Mouse (Mus musculus) heart, adult 2 months (tissue): Measurements from ENCODE around the gene Cacna1c. TPM values are rescaled to one million over a fixed set of nuclear protein-coding genes. Genes with fewer than 3 reads are reported as not detected.
A peak's percentile ranks its signal among the peaks of the same experiment; 100 is the strongest.

Source experiments
- DNase-seq, 2 experiments: peaks; one replicate each; pipeline ENCODE4 v3.0.0; 2021
- H3K27ac ChIP-seq: fragments of 200-600 bp; 2 replicates; pipeline ENCODE4 v1.8.1; 2022
- H3K27me3 ChIP-seq: fragments of 200-500 bp; 2 replicates; pipeline ENCODE4 v1.6.1; 2012; ENCODE audit warnings: mild to moderate bottlenecking, low read length, inconsistent platforms, mixed read lengths; ENCODE audit not compliant: control insufficient read depth, insufficient read depth
- H3K36me3 ChIP-seq: fragments of 200-500 bp; 2 replicates; pipeline ENCODE4 v1.6.1; 2012; ENCODE audit warnings: low read length, inconsistent platforms; ENCODE audit not compliant: control insufficient read depth, insufficient read depth
- H3K4me1 ChIP-seq: fragments of 200-500 bp; 2 replicates; pipeline ENCODE4 v1.6.1; 2011; ENCODE audit warnings: low read length; ENCODE audit not compliant: control insufficient read depth, insufficient read depth
- H3K4me3 ChIP-seq: fragments of 200-600 bp; 2 replicates; pipeline ENCODE4 v1.8.1; 2022
- H3K79me2 ChIP-seq: fragments of 200-500 bp; replicated peaks from 2 replicates; pipeline ENCODE4 v1.6.1; 2012; ENCODE audit warnings: mild to moderate bottlenecking, inconsistent platforms, low read length, moderate library complexity, mixed read lengths; ENCODE audit not compliant: control insufficient read depth, insufficient read depth
- H3K9ac ChIP-seq: fragments of 200-500 bp; 2 replicates; pipeline ENCODE4 v1.6.1; 2012; ENCODE audit warnings: low read depth, mild to moderate bottlenecking, control low read depth, inconsistent platforms, low read length, mixed read lengths
- CTCF ChIP-seq: fragments of 200-600 bp; IDR thresholded peaks from 2 replicates; pipeline ENCODE4 v1.8.1; 2022; ENCODE audit warnings: antibody characterized with exemption, mild to moderate bottlenecking, moderate library complexity
- EP300 ChIP-seq: fragments of 200-500 bp; IDR thresholded peaks from 2 replicates; pipeline ENCODE4 v1.6.1; 2011; ENCODE audit warnings: low read depth, low read length, control low read depth; ENCODE audit not compliant: insufficient read depth
- POLR2A ChIP-seq: fragments of 200-500 bp; IDR thresholded peaks from 2 replicates; pipeline ENCODE4 v1.6.1; 2011; ENCODE audit warnings: mild to moderate bottlenecking, low read depth, low read length, control low read depth; ENCODE audit not compliant: insufficient read depth
- WGBS: fragments of 180-500 bp; shearing (Covaris S2); methylation state at CpG from one replicate; pipeline ENCODE4 v1.1.7; 2018; 5-methylcytosine and 5-hydroxymethylcytosine counted together
- intact Hi-C: fragments of 180-260 bp; cut with DNase I; formaldehyde crosslinking; loops from one replicate; pipeline ENCODE4 v1.15.1; 2025
- polyA plus RNA-seq: library from polyadenylated mRNA; depleted of rRNA; stranded (reverse); fragments of >200 nt; gene quantifications from 2 replicates; pipeline ENCODE4 v1.2.3, GENCODE M21; 2012
- total RNA-seq, 2 experiments: library from RNA; stranded (reverse); gene quantifications; 2 replicates each; pipeline ENCODE4 v1.2.3; 2021

The Cacna1c gene
- total and polyA plus RNA-seq, 3 experiments, result 56.8 to 228 (median 194) TPM

DNA sequence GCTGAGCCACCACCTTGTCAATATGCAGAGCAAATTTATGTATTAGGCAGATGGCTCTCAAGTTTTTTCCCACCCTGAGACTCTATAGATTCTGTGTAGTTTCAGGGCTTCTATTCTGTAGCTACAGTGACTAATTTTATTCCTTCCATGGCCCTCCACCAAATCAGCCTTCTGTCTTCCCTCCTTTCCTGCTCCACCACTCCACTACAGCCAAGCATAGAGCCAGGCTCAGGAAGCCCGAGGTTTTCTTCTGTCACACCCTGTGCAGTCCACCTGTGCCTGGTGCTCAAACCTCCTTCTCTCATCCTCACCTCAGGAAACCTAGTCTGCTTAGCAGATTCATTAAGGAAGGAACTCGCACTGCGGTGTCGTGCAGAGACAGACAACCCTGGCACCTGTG is 51.1 kb downstream of the Cacna1c start:
- no peak overlapping the region for H3K27ac ChIP-seq

DNA sequence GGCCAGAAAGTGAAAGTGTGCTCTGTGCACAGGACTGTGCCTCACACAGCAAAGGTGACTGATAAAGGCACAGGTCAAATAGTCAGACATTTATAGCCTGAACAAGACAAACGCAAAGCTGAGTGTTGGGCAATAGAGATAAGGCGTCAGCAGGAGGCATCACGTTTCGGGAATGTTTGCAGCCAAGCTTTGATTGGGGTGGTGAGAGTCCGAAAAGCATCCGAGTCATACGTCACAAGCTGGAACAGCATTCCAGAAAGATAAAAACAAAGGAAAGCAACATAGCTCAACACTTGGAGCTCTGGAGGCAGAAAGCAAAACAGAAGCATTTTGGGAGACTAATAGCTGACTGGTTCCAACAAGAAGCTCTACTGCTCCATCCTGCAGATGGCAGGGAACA is 56.7 kb downstream of the Cacna1c start:
- Histone ChIP-seq H3K27ac (peak overlapping the region; percentile 76), H3K4me1 (peaks cover 7% of the 10 kb centered on the region), H3K36me3 (peaks cover 4% of the 10 kb centered on the region), H3K9ac (no peak overlapping the region), H3K27me3 (no peaks in the 10 kb centered on the region), H3K4me3 (no peak overlapping the region), H3K79me2 (no peaks in the 10 kb centered on the region)
- DNase-seq, result peak; percentile 43 to 73
- 6% methylated on average over 7 of the region's 7 CpGs for WGBS
- intact Hi-C loops, result no loop called here
- TF ChIP-seq EP300 (peak; percentile 99), CTCF (no peak), POLR2A (peak; percentile 6; the same call in 1 of the 2 replicates)

More for the DNA sequence above, 51.1 kb downstream of the Cacna1c start:
- Histone ChIP-seq H3K4me1 (no peaks in the 10 kb centered on the region; the same call in 1 of the 2 replicates), H3K4me3 (no peak overlapping the region), H3K27me3 (no peaks in the 10 kb centered on the region), H3K36me3 (peaks cover 2% of the 10 kb centered on the region; the same call in 1 of the 2 replicates), H3K79me2 (no peaks in the 10 kb centered on the region), H3K9ac (no peak overlapping the region)
- TF ChIP-seq CTCF (no peak), POLR2A (no peak), EP300 (no peak)
- intact Hi-C loops, result loop anchor here (2.0 kb wide), 1 partner anchor 18 kb away; no protein-coding TSS in a partner anchor
- WGBS, result 44% methylated on average over 4 of the region's 4 CpGs
- no peak for DNase-seq

- Histone ChIP-seq H3K27ac (peak overlapping the region; percentile 45), H3K9ac (no peak overlapping the region), H3K4me1 (peaks cover 7% of the 10 kb centered on the region), H3K27me3 (no peaks in the 10 kb centered on the region), H3K4me3 (no peak overlapping the region), H3K79me2 (no peaks in the 10 kb centered on the region), H3K36me3 (peaks cover 10% of the 10 kb centered on the region)
- intact Hi-C loops, result no loop called here
- WGBS, result 57% methylated on average over 10 of the region's 10 CpGs
- DNase-seq, result peak in 1 of 2 experiments; percentile 45
- TF ChIP-seq POLR2A (no peak), CTCF (no peak), EP300 (no peak)
Measured at GRCm38 (mm10) chr6:119137768-119138167, 58.5 kb downstream of the Cacna1c start.

- Histone ChIP-seq H3K79me2 (no peaks in the 10 kb centered on the region; the same call in 1 of the 2 replicates), H3K27ac (no peak overlapping the region; the same call in 1 of the 2 replicates), H3K4me1 (peaks cover 4% of the 10 kb centered on the region; the same call in 1 of the 2 replicates), H3K36me3 (peaks cover 11% of the 10 kb centered on the region; the same call in 1 of the 2 replicates), H3K9ac (no peak overlapping the region), H3K4me3 (no peak overlapping the region), H3K27me3 (no peaks in the 10 kb centered on the region)
- 87% methylated on average over 4 of the region's 4 CpGs for WGBS
- DNase-seq, result no peak
- TF ChIP-seq CTCF (no peak), POLR2A (no peak), EP300 (no peak)
- intact Hi-C loops, result loop anchor here (2.0 kb wide), 1 partner anchor 62 kb away; no protein-coding TSS in a partner anchor
Measured at GRCm38 (mm10) chr6:119132863-119133262, 63.4 kb downstream of the Cacna1c start.

DNA sequence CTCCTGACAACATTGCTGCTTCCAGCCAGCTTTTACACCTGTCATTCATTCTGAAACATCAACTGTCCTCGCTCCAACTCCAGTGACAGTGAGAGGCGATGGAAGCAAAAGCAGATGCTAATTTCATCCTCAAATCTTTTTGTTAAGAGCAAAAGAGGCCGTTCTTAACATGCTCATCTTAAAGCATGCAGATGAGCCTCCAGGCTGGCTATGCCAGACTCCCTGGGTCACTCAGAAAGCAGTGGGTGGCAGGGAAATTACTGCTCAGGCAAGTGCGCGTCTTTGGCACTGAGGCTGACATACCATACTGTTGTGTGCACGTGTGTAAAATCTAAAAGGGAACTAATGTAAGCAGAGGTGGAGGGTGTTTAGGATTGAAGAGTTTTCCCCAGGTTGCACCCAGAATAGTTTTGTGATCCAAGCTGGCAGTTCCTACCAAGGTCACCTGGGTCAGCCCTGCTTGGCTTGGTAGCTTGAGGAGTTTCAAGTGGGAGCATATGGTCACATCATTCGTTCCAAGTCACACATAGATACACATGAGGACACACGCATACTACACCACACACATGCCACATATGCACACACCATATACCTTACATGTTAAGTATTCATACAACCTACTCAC is 64.0 kb downstream of the Cacna1c start:
- H3K79me2 ChIP-seq, result no peaks in the 10 kb centered on the region; the same call in 1 of the 2 replicates
- peaks cover 3% of the 10 kb centered on the region; the same call in 1 of the 2 replicates for H3K4me1 ChIP-seq
- WGBS, result 64% methylated on average over 8 of the region's 8 CpGs
- intact Hi-C loops, result loop anchor here (2.0 kb wide), 1 partner anchor 63 kb away; no protein-coding TSS in a partner anchor
- no peak overlapping the region for H3K4me3 ChIP-seq
- H3K27me3 ChIP-seq, result no peaks in the 10 kb centered on the region
- TF ChIP-seq POLR2A (no peak), EP300 (peak; percentile 65; the same call in 1 of the 2 replicates), CTCF (no peak)
- no peak for DNase-seq
- H3K9ac ChIP-seq, result no peak overlapping the region
- peaks cover 11% of the 10 kb centered on the region; the same call in 1 of the 2 replicates for H3K36me3 ChIP-seq
- peak overlapping the region; percentile 58 for H3K27ac ChIP-seq

- intact Hi-C loops, result loop anchor here (5.0 kb wide), 1 partner anchor 218 kb away; no protein-coding TSS in a partner anchor
- peaks cover 11% of the 10 kb centered on the region; the same call in 1 of the 2 replicates for H3K36me3 ChIP-seq
Measured at GRCm38 (mm10) chr6:119129664-119130063, 66.6 kb downstream of the Cacna1c start.

More at GRCm38 (mm10) chr6:119129664-119130063, 66.6 kb downstream of the Cacna1c start:
- Histone ChIP-seq H3K4me3 (no peak overlapping the region), H3K79me2 (no peaks in the 10 kb centered on the region; the same call in 1 of the 2 replicates), H3K27ac (no peak overlapping the region), H3K9ac (no peak overlapping the region), H3K27me3 (no peaks in the 10 kb centered on the region), H3K4me1 (peaks cover 3% of the 10 kb centered on the region; the same call in 1 of the 2 replicates)
- peak in 1 of 2 experiments; percentile 58 for DNase-seq
- WGBS, result 53% methylated on average over 5 of the region's 5 CpGs
- TF ChIP-seq CTCF, result peak; percentile 80
- no peak for TF ChIP-seq POLR2A
- TF ChIP-seq EP300, result 0 out of 2 replicates have a peak, but pooled peaks have one; percentile 24
